Mouse (Mus musculus): ENCODE results near the gene Oser1.

DNA sequence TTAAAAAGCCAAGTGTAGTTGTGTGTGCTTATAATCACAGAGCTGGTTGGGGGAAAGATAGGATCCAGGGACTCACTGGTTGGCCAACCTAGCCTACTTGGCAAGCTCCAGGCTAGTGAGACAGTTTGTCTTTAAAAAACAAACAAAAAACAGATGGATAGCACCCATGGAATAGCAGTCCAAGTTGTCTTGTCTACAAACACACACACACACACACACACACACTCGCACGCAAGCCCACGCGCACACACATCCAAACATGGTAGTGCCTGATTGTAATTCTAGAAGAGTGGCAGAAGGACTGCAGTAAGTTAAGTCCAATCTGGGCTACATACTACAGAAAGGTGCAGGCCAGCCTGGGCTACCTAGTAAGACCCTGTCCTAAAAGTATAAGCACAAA lies 12.1 kb downstream of the Oser1 start:
- no peak for TF ChIP-seq GATA1 (IDR thresholded peaks at IDR 0.05; ENCODE audit: borderline replicate concordance, low read length)
- TF ChIP-seq FLI1 (IDR thresholded peaks at IDR 0.05; ENCODE audit: low read length): no peak

All from megakaryocyte, embryonic 14.5 days (primary cell).